Mouse (Mus musculus) CH12.LX (cell line): Measurements from ENCODE around the gene Prmt8.

ENCODE experiments used
- EP300 ChIP-seq: IDR thresholded peaks from 2 replicates; pipeline ENCODE4 v1.6.1; 2011; ENCODE audit warnings: low read length, improper control_type of control experiment
- MAX ChIP-seq: IDR thresholded peaks from 2 replicates; pipeline ENCODE4 v1.6.1; 2011; ENCODE audit warnings: low read length, improper control_type of control experiment

GRCm38 (mm10) chr6:127670031-127670430 lies 99.2 kb downstream of the Prmt8 start:
- TF ChIP-seq EP300: no peak
- no peak for TF ChIP-seq MAX
